Mouse (Mus musculus): ENCODE data around the gene Rnf19b. TPM values are rescaled to one million over a fixed set of nuclear protein-coding genes. Genes with fewer than 3 reads are reported as not detected.
A peak's percentile ranks its signal among the peaks of the same experiment; 100 is the strongest.

Rnf19b gene
- 10 to 100 TPM; 64.5 to 68.8 TPM for total RNA-seq (2021)
- long read RNA-seq, transcript Rnf19b-206 (9 exons, 2,532 nt) = major isoform, 21 of 29 reads
- long read RNA-seq, partial matches to known transcripts = 3 of 29 reads
- long read RNA-seq, other reads (novel, unspliced or antisense) = 4 of 29 reads

DNA sequence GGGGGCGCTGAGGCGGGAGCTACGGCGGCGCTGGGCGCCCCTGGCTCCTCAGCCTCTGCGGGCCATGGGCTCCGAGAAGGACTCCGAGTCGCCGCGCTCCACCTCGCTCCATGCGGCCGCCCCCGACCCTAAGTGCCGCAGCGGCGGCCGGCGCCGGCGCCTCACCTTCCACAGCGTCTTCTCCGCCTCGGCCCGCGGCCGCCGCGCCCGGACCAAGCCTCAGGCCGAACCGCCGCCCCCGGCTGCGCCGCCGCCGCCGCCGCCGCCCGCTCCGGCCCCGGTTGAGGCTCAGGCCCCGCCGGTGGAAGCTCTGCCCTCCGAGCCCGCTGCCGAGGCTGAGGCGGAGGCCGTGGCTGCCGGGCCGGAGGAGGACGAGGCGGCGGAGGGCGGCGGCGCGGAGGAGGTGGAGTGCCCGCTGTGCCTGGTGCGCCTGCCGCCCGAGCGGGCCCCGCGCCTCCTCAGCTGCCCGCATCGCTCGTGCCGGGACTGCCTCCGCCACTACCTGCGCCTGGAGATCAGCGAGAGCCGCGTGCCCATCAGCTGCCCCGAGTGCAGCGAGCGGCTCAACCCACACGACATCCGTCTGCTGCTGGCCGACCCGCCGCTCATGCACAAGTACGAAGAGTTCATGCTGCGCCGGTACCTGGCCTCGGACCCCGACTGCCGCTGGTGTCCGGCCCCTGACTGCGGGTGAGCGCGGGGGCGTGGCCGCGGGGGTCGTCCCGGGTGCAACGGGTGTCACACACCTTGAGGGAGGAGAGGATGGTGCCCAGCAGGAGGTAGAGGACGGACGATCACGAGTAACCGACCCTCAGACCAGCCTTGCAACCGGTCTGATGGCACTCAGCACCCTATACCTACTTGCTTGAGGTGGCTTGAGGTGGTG, at the start of gene Rnf19b:
TSS of gene Rnf19b (plus strand) at position 65 of the 886 bp plus-strand sequence.
- peak; percentile 43 to 59 for DNase-seq (ENCODE audit: low spot score in 2 of 2)

GRCm38 (mm10) chr4:129008672-129009071, 49.4 kb upstream of the Rnf19b start:
- no peak for DNase-seq (ENCODE audit: low spot score in 2 of 2)

DNA sequence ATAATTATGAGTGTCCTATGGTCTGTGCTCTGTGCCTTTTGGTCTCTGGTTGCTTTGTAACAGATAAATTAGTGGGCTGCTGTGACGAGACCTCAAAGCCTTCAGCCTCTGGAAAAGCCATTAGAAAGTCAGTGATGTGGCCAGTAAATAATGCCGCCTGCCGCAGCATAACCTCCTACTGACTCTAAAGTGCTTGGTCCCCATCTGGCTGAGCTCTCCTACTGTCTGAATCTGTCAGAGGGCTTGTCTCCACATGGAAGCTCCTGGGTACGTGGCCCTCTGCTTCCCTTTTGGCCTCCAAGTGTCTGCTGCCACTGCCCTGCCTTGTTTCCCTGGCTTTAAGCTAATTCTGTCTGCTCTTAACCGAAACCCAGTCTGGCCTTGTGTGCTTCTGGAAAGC, 48.5 kb upstream of the Rnf19b start:
- DNase-seq (ENCODE audit: low spot score in 2 of 2) = no peak

GRCm38 (mm10) chr4:129011604-129012121, 46.4 kb upstream of the Rnf19b start:
- DNase-seq (ENCODE audit: low spot score in 2 of 2) = no peak

DNA sequence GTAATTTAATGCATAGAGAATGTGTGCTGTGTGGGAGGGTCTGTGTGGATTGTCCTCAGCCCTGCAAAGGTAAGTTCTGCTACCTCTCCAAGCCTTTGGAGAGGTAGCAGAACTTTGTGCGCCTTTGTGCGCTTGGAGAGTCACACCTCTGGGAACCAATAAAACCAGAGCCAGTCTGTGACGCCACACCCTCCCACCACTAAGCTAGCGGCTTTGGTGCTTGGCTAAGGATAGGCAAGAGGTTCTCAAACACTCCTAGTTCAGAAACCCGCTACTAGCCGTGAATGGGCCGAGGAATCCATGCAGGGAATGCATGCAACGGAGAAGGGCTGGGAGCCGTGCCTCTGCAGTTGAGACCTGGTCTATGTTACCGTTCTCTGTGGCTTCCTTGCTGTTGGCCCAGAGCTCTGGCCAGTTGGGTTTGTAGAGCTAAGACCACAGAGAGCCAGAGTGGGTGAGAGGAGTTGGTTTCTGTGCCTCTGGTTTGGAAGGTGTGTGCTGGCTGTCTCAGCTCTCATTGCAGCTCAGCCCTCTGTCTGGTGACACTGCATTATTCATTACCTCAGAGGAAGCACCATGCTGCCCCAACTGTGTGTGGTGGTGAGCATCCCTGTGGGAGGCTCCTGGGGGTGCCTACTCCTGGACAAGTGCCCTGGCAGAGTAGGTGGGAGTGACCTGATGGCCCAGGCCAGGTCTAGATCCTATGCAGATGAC, 44.8 kb upstream of the Rnf19b start:
- DNase-seq (ENCODE audit: low spot score in 2 of 2) = no peak

DNA sequence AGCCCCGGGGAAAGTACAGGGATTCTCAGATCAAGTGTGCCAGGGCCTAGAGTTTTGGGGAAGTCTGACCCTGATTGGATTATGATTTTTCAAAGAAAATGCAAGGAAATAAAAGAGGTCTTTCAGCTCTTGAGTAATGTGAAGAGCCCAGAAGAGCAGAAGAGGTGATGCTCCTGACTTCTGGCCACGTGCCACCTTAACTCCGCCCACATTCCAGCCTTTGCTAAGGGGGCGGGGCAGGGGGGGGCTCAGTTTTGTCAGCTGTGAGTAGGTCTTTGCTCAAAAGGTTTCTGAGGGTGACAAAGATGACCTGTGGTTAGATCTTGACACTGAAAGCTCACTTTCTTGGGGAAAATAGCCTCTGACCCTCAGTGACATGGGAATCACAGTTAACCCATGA, 41.7 kb upstream of the Rnf19b start:
- no peak for DNase-seq (ENCODE audit: low spot score in 2 of 2)

DNA sequence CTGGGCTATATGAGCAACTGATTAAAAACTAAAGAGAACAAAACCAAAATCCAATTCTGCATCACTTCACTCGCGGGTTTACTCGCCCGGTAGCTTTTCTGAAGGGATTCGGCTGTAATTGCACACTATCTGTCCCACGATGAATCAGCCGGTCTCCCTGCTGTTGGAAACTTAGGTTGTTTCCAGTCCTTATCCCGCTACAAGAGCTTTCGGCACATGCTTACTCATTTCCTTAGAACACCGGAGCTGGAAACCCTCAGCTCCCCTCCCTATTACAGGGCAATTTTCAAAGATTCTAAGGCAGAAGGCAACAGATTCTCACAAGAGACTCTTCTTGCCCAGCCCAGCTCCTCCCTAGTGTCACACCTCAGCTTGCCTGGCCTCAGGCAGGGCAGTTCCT, 40.9 kb upstream of the Rnf19b start:
- no peak for DNase-seq (ENCODE audit: low spot score in 2 of 2)

GRCm38 (mm10) chr4:129018788-129019435, 39.2 kb upstream of the Rnf19b start:
- DNase-seq (ENCODE audit: low spot score in 2 of 2) = no peak

- no peak for DNase-seq (ENCODE audit: low spot score in 2 of 2)
Observed at GRCm38 (mm10) chr4:129019788-129020187, 38.3 kb upstream of the Rnf19b start.

GRCm38 (mm10) chr4:129020454-129020853, 37.6 kb upstream of the Rnf19b start:
- peak; percentile 79 to 82 for DNase-seq (ENCODE audit: low spot score in 2 of 2)

- no peak for DNase-seq (ENCODE audit: low spot score in 2 of 2)
Observed at GRCm38 (mm10) chr4:129021426-129021825, 36.6 kb upstream of the Rnf19b start.

DNA sequence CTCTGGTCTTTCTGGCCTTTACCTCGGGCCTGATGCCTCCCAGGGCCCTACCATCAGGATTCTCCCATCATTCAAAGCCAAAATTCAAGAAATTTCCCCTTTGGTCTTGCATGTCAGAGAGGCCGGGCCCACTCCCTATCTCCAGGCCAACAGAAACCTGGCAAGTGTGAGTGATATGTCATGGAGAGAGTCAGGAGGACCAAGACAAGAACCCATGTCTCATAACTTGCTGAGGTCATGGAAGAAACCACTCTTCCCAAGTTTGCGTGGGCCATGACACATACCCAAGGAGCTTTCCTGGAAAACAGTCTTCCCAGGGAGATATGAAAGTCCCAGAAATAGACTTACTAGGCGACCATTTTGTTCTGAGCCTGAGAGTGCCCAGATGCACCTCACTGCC, 36.2 kb upstream of the Rnf19b start:
- DNase-seq (ENCODE audit: low spot score in 2 of 2) = no peak

DNA sequence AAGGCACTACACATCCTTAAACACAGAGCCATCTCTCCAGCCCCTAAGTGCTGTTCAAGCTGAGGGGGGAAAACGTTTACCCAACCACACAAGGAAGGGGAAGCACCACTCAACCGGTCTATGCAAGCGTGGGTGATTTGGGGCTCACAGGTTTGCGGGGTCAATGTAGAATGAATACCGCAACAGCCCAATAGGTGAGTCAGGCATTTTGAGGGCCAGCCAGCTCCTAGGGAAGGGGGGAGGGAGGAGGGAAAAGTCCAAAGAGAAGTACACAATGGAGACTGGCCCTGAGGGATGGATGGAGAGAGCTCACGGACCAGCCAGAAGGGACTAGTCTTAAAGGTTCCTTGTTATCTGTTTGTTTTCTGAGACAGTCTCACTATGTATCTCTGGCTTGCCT, 34.2 kb upstream of the Rnf19b start:
- no peak for DNase-seq (ENCODE audit: low spot score in 2 of 2)

GRCm38 (mm10) chr4:129024775-129025174, 33.3 kb upstream of the Rnf19b start:
- DNase-seq (ENCODE audit: low spot score in 2 of 2) = peak in 1 of 2 experiments; percentile 30

- no peak for DNase-seq (ENCODE audit: low spot score in 2 of 2)
Observed at GRCm38 (mm10) chr4:129025707-129026106, 32.4 kb upstream of the Rnf19b start.

DNA sequence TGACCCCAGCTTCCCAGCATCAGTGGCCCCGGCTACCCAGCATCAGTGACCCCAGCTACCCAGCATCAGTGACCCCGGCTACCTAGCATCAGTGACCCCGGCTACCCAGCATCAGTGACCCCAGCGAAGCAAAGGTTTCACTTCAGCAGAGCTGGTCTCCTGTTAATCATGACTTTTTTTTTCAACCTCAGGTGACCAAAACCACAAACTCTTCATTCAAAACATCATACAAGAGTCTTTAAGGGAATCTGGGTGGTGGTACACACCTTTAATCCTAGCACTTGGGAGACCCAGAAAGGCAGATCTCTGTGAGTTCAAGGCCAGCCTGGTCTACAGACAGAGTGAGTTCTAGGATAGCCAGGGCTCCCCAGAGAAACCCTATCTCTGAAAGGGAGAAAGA, 27.3 kb upstream of the Rnf19b start:
- DNase-seq (ENCODE audit: low spot score in 2 of 2) = no peak

- DNase-seq (ENCODE audit: low spot score in 2 of 2) = no peak
Observed at GRCm38 (mm10) chr4:129031408-129031965, 26.6 kb upstream of the Rnf19b start.

GRCm38 (mm10) chr4:129032133-129032962, 25.7 kb upstream of the Rnf19b start:
- DNase-seq (ENCODE audit: low spot score in 2 of 2) = no peak

- peak in 1 of 2 experiments; percentile 20 for DNase-seq (ENCODE audit: low spot score in 2 of 2)
Observed at GRCm38 (mm10) chr4:129032963-129033951, 24.8 kb upstream of the Rnf19b start.

Measured in layer of hippocampus, postnatal 10 days (tissue).